Mouse (Mus musculus) E14TG2a.4 (cell line): ENCODE measurements around the gene Prkce.

Source experiments
- H3K27me3 ChIP-seq: 2 replicates; pipeline ENCODE4 v1.6.1; 2014; ENCODE audit warnings: low read length, control low read depth; ENCODE audit not compliant: insufficient read depth
- H3K36me3 ChIP-seq: 2 replicates; pipeline ENCODE4 v1.6.1; 2014; ENCODE audit warnings: low read length, control low read depth; ENCODE audit not compliant: insufficient read depth
- H3K4me1 ChIP-seq: replicated peaks from 2 replicates; pipeline ENCODE4 v1.6.1; 2014; ENCODE audit warnings: low read depth, low read length, control low read depth
- H3K4me3 ChIP-seq: replicated peaks from 2 replicates; pipeline ENCODE4 v1.5.1; 2014; ENCODE audit warnings: mild to moderate bottlenecking, low read length
- H3K9me3 ChIP-seq: 2 replicates; pipeline ENCODE4 v1.6.1; 2014; ENCODE audit warnings: low read length, control low read depth
- CTCF ChIP-seq: conservative IDR thresholded peaks from 2 replicates; pipeline ENCODE4 v1.5.1; 2014; ENCODE audit warnings: low read length
- NANOG ChIP-seq: IDR thresholded peaks from 2 replicates; pipeline ENCODE4 v1.6.1; 2014; ENCODE audit warnings: borderline replicate concordance, low read length, mixed read lengths
- POU5F1 ChIP-seq: IDR thresholded peaks from 2 replicates; pipeline ENCODE4 v1.6.1; 2014; ENCODE audit warnings: low read length, borderline replicate concordance

Prkce gene

DNA sequence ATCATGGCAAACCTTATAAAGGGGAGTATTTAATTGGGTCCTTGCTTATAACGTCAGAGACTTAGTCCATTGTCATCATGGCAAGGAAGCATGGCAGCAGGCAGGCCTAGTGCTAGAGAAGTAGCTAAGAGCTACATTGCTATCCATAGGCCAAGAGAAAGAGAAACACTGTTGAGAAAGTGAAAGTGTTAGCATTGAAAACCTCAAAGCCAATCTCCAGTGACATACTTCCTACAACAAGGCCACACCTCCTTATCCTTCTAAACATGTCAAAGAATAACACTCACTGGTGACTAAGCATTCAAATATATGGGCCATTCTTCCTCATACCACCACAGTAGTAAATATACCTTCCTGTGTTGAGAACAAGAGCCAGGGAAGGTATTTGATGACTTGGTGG lies 20.2 kb downstream of the Prkce start:
- no peak overlapping the region for H3K4me3 ChIP-seq
- H3K9me3 ChIP-seq = no peaks in the 10 kb centered on the region
- no peaks in the 10 kb centered on the region for H3K4me1 ChIP-seq
- H3K27me3 ChIP-seq = no peaks in the 10 kb centered on the region
- TF ChIP-seq POU5F1 (no peak), CTCF (no peak), NANOG (no peak)
- H3K36me3 ChIP-seq = no peaks in the 10 kb centered on the region

DNA sequence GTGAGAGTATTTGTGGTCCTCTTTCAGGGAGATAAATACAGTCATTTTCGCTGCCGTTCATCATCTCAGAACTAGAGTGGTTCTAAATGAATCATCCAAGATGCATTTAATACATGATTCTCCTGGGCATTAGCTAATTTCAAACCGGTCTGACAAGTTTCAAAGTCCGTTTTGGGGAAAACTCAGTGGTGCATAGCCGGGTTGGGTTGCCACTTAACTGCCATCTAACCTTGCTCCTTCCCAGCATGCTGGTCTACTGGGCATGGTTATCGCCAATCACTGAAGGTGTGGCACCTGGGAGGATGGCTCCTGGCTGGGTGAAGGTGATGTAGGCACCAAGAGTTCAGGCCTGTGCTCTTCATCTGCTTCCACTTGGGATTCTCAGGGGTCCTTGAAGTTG lies 26.4 kb downstream of the Prkce start:
- no peaks in the 10 kb centered on the region for H3K4me1 ChIP-seq
- peaks cover 19% of the 10 kb centered on the region for H3K9me3 ChIP-seq
- TF ChIP-seq CTCF (no peak), POU5F1 (no peak), NANOG (no peak)

GRCm38 (mm10) chr17:86194921-86195320 lies 27.3 kb downstream of the Prkce start:
- Histone ChIP-seq H3K27me3 (no peaks in the 10 kb centered on the region), H3K36me3 (no peaks in the 10 kb centered on the region)
- no peak for TF ChIP-seq POU5F1
- TF ChIP-seq NANOG = no peak
- TF ChIP-seq CTCF = no peak

More for the DNA sequence above, 26.4 kb downstream of the Prkce start:
- Histone ChIP-seq H3K27me3 (no peaks in the 10 kb centered on the region), H3K36me3 (no peaks in the 10 kb centered on the region), H3K4me3 (no peak overlapping the region)

DNA sequence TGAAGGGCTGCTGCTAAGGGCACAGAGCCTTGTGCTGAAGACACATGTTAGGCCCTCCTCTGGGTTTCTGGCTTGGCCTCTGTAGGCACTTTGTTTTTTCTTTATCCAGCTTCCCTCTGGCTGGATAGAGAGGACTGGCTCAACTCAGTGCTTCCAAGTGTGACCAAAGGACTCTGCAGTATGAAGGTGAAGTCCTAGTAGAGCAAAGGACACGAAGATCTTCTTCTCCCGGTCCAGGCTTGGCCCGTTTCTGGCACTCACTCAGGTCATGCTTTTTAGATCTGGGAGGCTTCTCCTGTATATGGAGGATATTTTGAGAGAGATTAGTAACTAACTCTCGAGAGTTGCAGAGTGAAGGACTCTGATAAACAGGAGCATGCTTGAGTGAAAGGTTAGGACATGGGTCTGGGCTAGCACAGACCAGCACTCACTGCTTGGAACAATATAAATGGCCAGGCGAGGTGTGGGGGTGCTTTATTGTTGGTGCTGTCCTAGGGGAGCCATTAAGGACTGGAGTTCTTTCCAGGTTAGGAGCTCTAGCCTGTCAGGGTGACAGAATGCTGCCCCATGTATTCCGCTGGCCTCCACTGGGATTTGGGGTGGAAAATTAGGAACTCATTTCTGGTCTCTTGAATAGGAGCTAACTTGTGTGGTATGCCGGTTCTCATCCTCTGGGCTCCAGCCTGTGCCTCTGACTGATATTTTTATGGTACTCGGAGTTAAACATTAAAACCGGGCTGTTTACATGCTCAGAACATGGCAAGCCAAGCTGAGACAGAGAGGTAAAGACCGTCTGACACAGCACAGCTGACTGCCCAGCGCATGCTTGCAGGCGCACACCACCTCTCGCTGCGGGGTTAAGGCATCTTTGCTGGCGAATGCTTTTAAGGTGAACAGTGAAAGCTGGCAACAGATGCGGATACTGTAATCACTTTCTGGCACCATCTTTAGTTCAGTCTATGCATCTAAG lies 31.2 kb downstream of the Prkce start:
- TF ChIP-seq POU5F1 (no peak), CTCF (no peak), NANOG (no peak)
- no peaks in the 10 kb centered on the region for H3K4me1 ChIP-seq
- no peaks in the 10 kb centered on the region for H3K36me3 ChIP-seq
- no peaks in the 10 kb centered on the region for H3K27me3 ChIP-seq
- peaks cover 30% of the 10 kb centered on the region for H3K9me3 ChIP-seq
- H3K4me3 ChIP-seq = no peak overlapping the region

More at GRCm38 (mm10) chr17:86194921-86195320, 27.3 kb downstream of the Prkce start:
- peaks cover 28% of the 10 kb centered on the region for H3K9me3 ChIP-seq
- H3K4me1 ChIP-seq = no peaks in the 10 kb centered on the region
- H3K4me3 ChIP-seq = no peak overlapping the region

DNA sequence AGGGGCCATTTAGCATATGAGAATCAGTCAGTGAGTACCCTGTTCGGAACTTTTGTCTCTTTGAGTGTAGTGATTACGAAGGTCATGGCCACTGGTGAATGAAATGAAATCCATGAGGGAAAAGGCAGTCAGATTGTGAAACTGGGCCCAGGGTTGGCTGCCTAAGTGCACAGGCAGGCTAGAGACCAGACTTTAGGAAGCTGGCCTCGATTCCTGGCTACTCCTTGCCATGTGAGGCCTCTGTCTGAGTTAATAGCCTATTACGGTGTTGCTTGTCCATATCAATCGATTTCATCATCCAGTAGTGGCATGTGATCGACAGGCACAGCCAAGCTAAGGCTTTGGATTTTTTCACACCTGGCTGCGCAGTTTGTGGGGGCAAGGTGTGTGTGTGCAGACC lies 34.4 kb downstream of the Prkce start:
- TF ChIP-seq CTCF (no peak), NANOG (no peak), POU5F1 (no peak)
- no peak overlapping the region for H3K4me3 ChIP-seq
- no peaks in the 10 kb centered on the region for H3K4me1 ChIP-seq
- H3K36me3 ChIP-seq = no peaks in the 10 kb centered on the region
- H3K9me3 ChIP-seq = peaks cover 26% of the 10 kb centered on the region
- H3K27me3 ChIP-seq = no peaks in the 10 kb centered on the region

DNA sequence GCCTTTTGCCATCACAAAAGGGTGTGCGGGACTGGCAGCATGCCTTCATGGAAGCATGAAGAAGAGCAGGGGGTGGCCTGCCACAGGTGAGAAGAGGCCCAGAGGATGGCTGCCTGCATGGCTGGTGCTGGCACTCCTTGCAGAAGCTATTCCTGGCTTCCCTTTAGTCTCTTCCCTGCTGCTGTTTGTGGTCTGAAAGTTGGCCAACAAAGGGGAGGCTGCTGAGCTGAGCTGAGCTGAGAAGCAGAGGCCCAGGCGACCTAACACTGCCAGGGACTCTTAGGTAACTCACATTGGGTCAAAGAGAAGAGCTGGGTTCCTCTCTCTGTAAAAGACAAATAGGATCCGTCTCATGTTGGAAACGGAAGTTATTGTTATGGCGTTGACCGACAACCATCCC lies 35.4 kb downstream of the Prkce start:
- Histone ChIP-seq H3K9me3 (peaks cover 21% of the 10 kb centered on the region), H3K4me1 (no peaks in the 10 kb centered on the region), H3K4me3 (no peak overlapping the region), H3K27me3 (no peaks in the 10 kb centered on the region), H3K36me3 (no peaks in the 10 kb centered on the region)
- TF ChIP-seq CTCF = no peak
- no peak for TF ChIP-seq NANOG
- no peak for TF ChIP-seq POU5F1

DNA sequence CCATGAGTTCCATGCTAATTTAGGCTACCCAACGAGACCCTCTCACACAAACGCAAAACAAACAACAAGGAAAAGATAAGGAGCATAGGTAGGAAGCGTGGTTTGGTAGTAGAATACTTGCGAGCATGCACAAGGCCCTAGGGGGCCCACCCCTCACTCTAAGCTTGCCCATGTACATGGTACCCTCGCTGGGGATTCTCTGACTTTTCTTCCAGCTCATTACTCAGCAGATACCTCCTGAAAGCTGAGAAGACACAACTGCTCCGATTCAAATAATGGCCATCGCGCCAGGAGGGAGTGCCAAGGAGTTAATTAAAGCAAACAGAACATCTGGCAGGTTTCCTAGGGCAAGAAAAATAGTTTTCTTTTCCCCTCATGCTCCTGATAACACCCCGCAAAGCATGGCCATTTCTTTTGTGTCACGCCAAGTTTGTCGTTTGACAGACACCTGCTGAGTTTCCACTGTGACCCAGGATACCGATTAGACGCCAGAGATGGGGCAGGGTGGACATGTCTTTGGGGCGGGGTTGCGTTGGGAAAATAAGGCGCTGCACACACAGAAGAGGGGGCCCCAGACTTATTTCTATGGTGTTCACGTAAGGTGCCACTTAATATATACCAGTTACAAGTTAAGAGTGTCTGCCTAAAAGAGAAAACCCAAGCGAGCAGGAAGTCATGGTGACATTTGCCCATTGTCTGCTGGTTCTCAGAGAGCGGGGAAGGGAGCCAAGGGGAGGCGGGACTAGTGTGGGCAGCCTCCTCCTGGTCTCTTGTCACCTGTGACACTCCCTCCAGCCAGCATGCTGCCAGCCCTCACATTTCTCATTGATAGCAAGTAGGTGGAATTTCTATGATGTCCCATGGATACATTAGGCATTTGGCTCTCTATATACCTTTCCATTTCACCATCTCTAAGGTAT lies 36.2 kb downstream of the Prkce start:
- Histone ChIP-seq H3K4me3 (no peak overlapping the region), H3K36me3 (no peaks in the 10 kb centered on the region), H3K9me3 (peaks cover 13% of the 10 kb centered on the region), H3K27me3 (no peaks in the 10 kb centered on the region), H3K4me1 (no peaks in the 10 kb centered on the region)
- no peak for TF ChIP-seq CTCF
- no peak for TF ChIP-seq POU5F1
- TF ChIP-seq NANOG = no peak

DNA sequence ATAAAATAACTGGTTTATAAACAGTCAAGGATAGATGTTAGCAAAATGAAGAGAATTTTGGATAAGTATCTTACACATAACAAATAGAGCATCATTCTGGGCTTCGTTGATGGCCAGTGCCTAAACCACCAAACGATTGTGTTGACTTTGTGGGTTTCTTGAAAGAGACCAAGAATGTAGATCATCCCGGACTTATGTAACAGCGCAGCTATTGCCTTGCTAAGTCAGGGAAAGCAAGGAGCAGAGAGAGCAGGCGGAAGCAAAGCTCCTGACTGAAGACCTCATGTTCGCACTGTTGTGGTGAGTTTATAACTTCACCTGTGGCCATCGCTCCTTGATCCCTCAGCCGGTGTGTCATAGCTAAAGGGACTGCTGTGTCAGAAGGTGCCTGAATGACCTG lies 38.7 kb downstream of the Prkce start:
- Histone ChIP-seq H3K27me3 (no peaks in the 10 kb centered on the region), H3K4me1 (0 out of 2 replicates have a peak, but pooled peaks cover 6% of the 10 kb centered on the region), H3K9me3 (no peaks in the 10 kb centered on the region), H3K4me3 (no peak overlapping the region), H3K36me3 (no peaks in the 10 kb centered on the region)
- TF ChIP-seq NANOG (no peak), POU5F1 (no peak), CTCF (no peak)
